18 mouse cellular contexts compared by ENCODE assay signal in the genomic region with DNA sequence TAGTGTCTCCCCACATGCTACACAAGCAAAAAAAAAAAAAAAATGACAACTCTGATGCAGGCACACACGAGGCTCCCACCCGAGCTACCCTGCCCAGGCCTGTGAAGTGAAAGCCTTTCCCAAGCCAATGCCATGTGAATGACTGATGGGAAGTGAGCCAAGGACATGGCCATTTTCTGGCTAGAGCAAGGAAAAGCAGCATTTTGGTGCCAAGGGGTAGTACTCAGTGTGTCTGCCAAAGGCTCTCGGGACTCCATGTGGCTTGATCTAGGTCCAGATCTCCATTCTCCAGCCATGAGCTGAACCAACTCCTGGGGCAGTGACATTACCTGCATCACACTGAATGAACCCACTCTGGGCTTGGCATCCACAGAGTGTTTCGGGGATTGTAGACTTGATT. TPM values are rescaled to one million over a fixed set of nuclear protein-coding genes. Genes with fewer than 3 reads are reported as not detected.
DNase-seq lines count a peak whose midpoint lies in the region; ATAC-seq and TF ChIP-seq lines count a peak whose summit lies in the region.
"Had no signal": no experiment of that assay in that cellular context is flagged by ENCODE, and none has a peak within 500 bp of the region (broad histone marks: within the 10 kb centered on the region; RNA-seq: fewer than 3 reads in every experiment).

No protein-coding gene starts in this region.

- H3K27ac ChIP-seq in left cerebral cortex, adult 2 months: no peak overlapping the region
- H3K27ac ChIP-seq: embryonic facial prominence, embryonic 15.5 days; heart, adult 2 months had no signal

- TF ChIP-seq POLR2A in brain, embryonic 14.5 days (IDR thresholded peaks at IDR 0.05; ENCODE audit: borderline replicate concordance, extremely low read depth, insufficient read depth, insufficient read length, poor library complexity, severe bottlenecking): no peak

- TF ChIP-seq CTCF in left cerebral cortex, adult 2 months (IDR thresholded peaks at IDR 0.05): no peak
- TF ChIP-seq CTCF in brain, embryonic 14.5 days (IDR thresholded peaks at IDR 0.05; ENCODE audit: borderline replicate concordance, extremely low read depth, insufficient read depth, insufficient read length): no peak

- intact Hi-C loops in left cerebral cortex, postnatal 4 days (cut with DNase I): no loop called here
- intact Hi-C loops in left cerebral cortex, adult 2 months (cut with DNase I): no loop called here

- peak; percentile 53 for ATAC-seq in cerebellum, adult (ENCODE audit: insufficient number of reproducible peaks, low FRiP score, low TSS enrichment)
- ATAC-seq: intestine, embryonic 16.5 days had no signal

- no peak overlapping the region for H3K4me3 ChIP-seq in left cerebral cortex, adult 2 months
- H3K4me3 ChIP-seq: embryonic facial prominence, embryonic 15.5 days; heart, adult 2 months had no signal

- no peak for DNase-seq in cerebellum, adult 8-10 months
- peak; percentile 75 for DNase-seq in left cerebral cortex, postnatal 4 days
- DNase-seq in left cerebral cortex, adult 2 months (ENCODE audit: extremely low spot score in 1 of 2, low spot score in 2 of 2): no peak
- DNase-seq in brain, embryonic 14.5 days (ENCODE audit: low read depth): peak; percentile 78
- DNase-seq in cerebellum, postnatal 36 days: peak; percentile 55 to 68
- DNase-seq in embryo, embryonic 11 days: no peak
- no peak for DNase-seq in thymus, postnatal 0 days (ENCODE audit: low spot score)
- DNase-seq: heart, adult 2 months; heart, postnatal 10 days; kidney, postnatal 4 days; lung, embryonic 14.5 days had no signal

RNA-seq across cellular contexts. Expression of a gene that starts 40.4 kb away (rescaled TPM):
- not detected for total RNA-seq in left cerebral cortex, postnatal 4 days (2021)
- 1 to 10 TPM; 5.7 to 6.3 TPM for total RNA-seq in left cerebral cortex, adult 2 months (2021)
- polyA plus RNA-seq in brain, embryonic 14.5 days (2012; rRNA removed): 0.08 TPM in 1 of 2 replicates, not detected in the other
- 0.09 and 0.12 TPM in 2 replicates for polyA plus RNA-seq in thymus, postnatal 0 days (2015; fragmentation: Nextera tagmentation; extraction: Ambion mirVana)
- total RNA-seq: heart, adult 2 months; heart, postnatal 10 days had no signal
- polyA plus RNA-seq: embryonic facial prominence, embryonic 15.5 days; heart, adult 2 months; intestine, embryonic 16.5 days; limb, embryonic 14.5 days; lung, embryonic 14.5 days; neural tube, embryonic 11.5 days; spleen, adult 2 months; testis, adult 2 months had no signal

Comparison
In these comparisons a context has a peak if more than half of its experiments do, and no peak if none do; other contexts are left out.
1. DNase-seq: peak in left cerebral cortex, postnatal 4 days (single experiment), brain, embryonic 14.5 days (single experiment) and cerebellum, postnatal 36 days (2 of 2); none in cerebellum, adult 8-10 months (single experiment), left cerebral cortex, adult 2 months (0 of 2), embryo, embryonic 11 days (single experiment) and thymus, postnatal 0 days (single experiment).
2. RNA of a gene that starts 40.4 kb away (total RNA-seq): 5.7 to 6.3 TPM in left cerebral cortex, adult 2 months; not detected in left cerebral cortex, postnatal 4 days; every median in the first group is over 4 times any median in the second.